ENCODE assay signal across 27 mouse cellular contexts in the genomic region with DNA sequence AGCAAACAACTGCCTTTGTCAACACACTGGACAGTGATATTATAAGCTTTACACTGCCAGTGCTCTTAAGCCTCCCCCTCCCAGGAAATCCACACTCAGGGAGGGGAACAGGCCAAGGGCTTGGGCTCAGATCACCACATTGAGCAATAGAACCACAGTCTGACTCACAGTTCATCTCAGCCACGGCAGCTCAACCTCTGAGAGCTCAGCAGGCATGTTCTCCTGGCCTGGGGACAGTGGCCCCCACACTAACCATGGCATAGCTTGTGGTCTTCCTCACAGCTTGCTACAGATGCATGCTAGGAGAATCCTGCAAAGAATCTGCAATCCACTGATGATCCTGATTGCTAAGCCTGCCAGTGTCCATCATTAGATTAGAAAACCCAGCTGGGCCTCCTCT. TPM values are rescaled to one million over a fixed set of nuclear protein-coding genes. Genes with fewer than 3 reads are reported as not detected.
DNase-seq lines count a peak whose midpoint lies in the region; ATAC-seq and TF ChIP-seq lines count a peak whose summit lies in the region.
"Not testable (repeated sequence)": the region's sequence is repeated elsewhere in the genome, so short reads cannot be mapped to it uniquely, and the experiment has no call there.
"Had no signal": no experiment of that assay in that cellular context is flagged by ENCODE, and none has a peak within 500 bp of the region (broad histone marks: within the 10 kb centered on the region; RNA-seq: fewer than 3 reads in every experiment).

No protein-coding gene starts in this region.

- not testable (repeated sequence) for H3K4me1 ChIP-seq in liver, embryonic 15.5 days (replicated peaks)
- peaks cover 39% of the 10 kb centered on the region for H3K4me1 ChIP-seq in megakaryocyte, embryonic 14.5 days

- not testable (repeated sequence) for H3K27me3 ChIP-seq in liver, embryonic 15.5 days; megakaryocyte, embryonic 14.5 days (replicated peaks); myocyte (ENCODE audit: control insufficient read depth, insufficient read depth, insufficient read length)

- TF ChIP-seq POLR2A in myocyte (IDR thresholded peaks at IDR 0.05; ENCODE audit: insufficient read length, low read depth): not testable (repeated sequence)

- not testable (repeated sequence) for H3K4me3 ChIP-seq in liver, embryonic 15.5 days (replicated peaks); macrophage (ENCODE audit: inconsistent target); myocyte
- peak overlapping the region; percentile 65 for H3K4me3 ChIP-seq in megakaryocyte, embryonic 14.5 days (replicated peaks)

- peak; percentile 62 for ATAC-seq in granulocyte monocyte progenitor cell, adult 5-6 weeks (replicated peaks; ENCODE audit: poor library complexity, severe bottlenecking)
- peak; percentile 17; the same call in 1 of the 2 replicates for ATAC-seq in liver, embryonic 15.5 days (ENCODE audit: insufficient read depth)

- not testable (repeated sequence) for H3K4me2 ChIP-seq in liver, embryonic 15.5 days; myocyte (ENCODE audit: low read depth)

- H3K36me3 ChIP-seq in liver, embryonic 15.5 days (replicated peaks); myocyte (ENCODE audit: control insufficient read depth, insufficient read depth): not testable (repeated sequence)
- H3K36me3 ChIP-seq in macrophage (ENCODE audit: inconsistent target): peaks cover 37% of the 10 kb centered on the region
- peaks cover 45% of the 10 kb centered on the region for H3K36me3 ChIP-seq in megakaryocyte, embryonic 14.5 days (replicated peaks; ENCODE audit: low read length)

- not testable (repeated sequence) for H3K9me3 ChIP-seq in liver, embryonic 15.5 days (replicated peaks); megakaryocyte, embryonic 14.5 days

- peak; percentile 16 for DNase-seq in 3T3-L1 (ENCODE audit: low read depth, low spot score)
- DNase-seq in Muller cell, postnatal 12 days (ENCODE audit: inconsistent ontology term): peak; percentile 69
- peak; percentile 13 for DNase-seq in adipocyte (ENCODE audit: low spot score)

- not testable (repeated sequence) for H3K27ac ChIP-seq in liver, embryonic 15.5 days (replicated peaks)
- H3K27ac ChIP-seq in macrophage: 0 out of 2 replicates have a peak overlapping the region, but pooled peaks have one; percentile 2

- not testable (repeated sequence) for H3K9ac ChIP-seq in liver, embryonic 15.5 days

- H3K79me2 ChIP-seq in macrophage (ENCODE audit: inconsistent target): peaks cover 95% of the 10 kb centered on the region
- peaks cover 14% of the 10 kb centered on the region for H3K79me2 ChIP-seq in myocyte (ENCODE audit: control insufficient read depth, insufficient read depth)

- whole genome bisulfite sequencing in liver, embryonic 15.5 days (ENCODE audit: insufficient replicate concordance): 36% methylated on average over 1 of the region's 1 CpGs
- 0% methylated on average over 1 of the region's 1 CpGs for WGBS in macrophage (ENCODE audit: missing documents)

- H3ac ChIP-seq in myocyte (ENCODE audit: control insufficient read depth, insufficient read length): not testable (repeated sequence)

TF ChIP-seq in myocyte, 11 proteins besides CTCF, POLR2A, EP300 and RAD21:
- TF ChIP-seq CEBPB (IDR thresholded peaks at IDR 0.05; ENCODE audit: insufficient read depth, poor library complexity, severe bottlenecking): 0 out of 2 replicates have a peak, but pooled peaks have one; percentile 23

RNA-seq across cellular contexts. Expression of a gene that starts 4.5 kb away (rescaled TPM):
- 13.8 and 16.6 TPM in 2 replicates for total RNA-seq in granulocyte monocyte progenitor cell, adult 5-6 weeks (2014; fragmentation: Nextera tagmentation)
- total RNA-seq in granulocyte monocyte progenitor cell, adult 5-6 weeks (2017): 13.3 and 20.5 TPM in 2 replicates
- polyA plus RNA-seq in liver, embryonic 15.5 days (2015; fragmentation: Nextera tagmentation; extraction: Ambion mirVana): 2.7 and 3.1 TPM in 2 replicates
- 10 to 100 TPM in 11 of 26 experiments, 1 to 10 TPM in 15; 1.2 to 35.5 (median 8.8) TPM for total RNA-seq in macrophage (2018; cell fraction: chromatin; rRNA removed)
- 10 to 100 TPM in 22 of 26 experiments, 1 to 10 TPM in 4; 7.1 to 26.7 (median 19.6) TPM for total RNA-seq in macrophage (2018; cell fraction: cytosol; rRNA removed)
- total RNA-seq in macrophage (2018; cell fraction: nucleus; rRNA removed): 10 to 100 TPM in 14 of 26 experiments, 1 to 10 TPM in 12; 3.7 to 38.4 (median 11.9) TPM
- polyA plus RNA-seq in macrophage (2018) (21.7 to 23.5 TPM (median 23.4 TPM) in 3 replicates), myocyte (2012; fragmentation: generic; extraction: Trizol) (2.3 TPM)
- polyA plus RNA-seq in megakaryocyte, embryonic 14.5 days (2012; ENCODE audit: insufficient read depth, low replicate concordance): 0.32 and 5.5 TPM in 2 replicates
- polyA plus RNA-seq: erythroblast, embryonic 14.5 days had no signal

RNA-seq across cellular contexts. Expression of a gene that starts 47.5 kb away (rescaled TPM):
- total RNA-seq in granulocyte monocyte progenitor cell, adult 5-6 weeks (2014; fragmentation: Nextera tagmentation): not detected in 2 replicates
- not detected in 2 replicates for total RNA-seq in granulocyte monocyte progenitor cell, adult 5-6 weeks (2017)
- not detected in 2 replicates for polyA plus RNA-seq in liver, embryonic 15.5 days (2015; fragmentation: Nextera tagmentation; extraction: Ambion mirVana)
- not detected for total RNA-seq in macrophage (2018; cell fraction: chromatin; rRNA removed)
- not detected for total RNA-seq in macrophage (2018; cell fraction: cytosol; rRNA removed)
- total RNA-seq in macrophage (2018; cell fraction: nucleus; rRNA removed): not detected
- polyA plus RNA-seq in macrophage (2018): not detected in 3 replicates
- not detected in 2 replicates for polyA plus RNA-seq in megakaryocyte, embryonic 14.5 days (2012; ENCODE audit: insufficient read depth, low replicate concordance)
- not detected for polyA plus RNA-seq in myocyte (2012; fragmentation: generic; extraction: Trizol)
- total RNA-seq: adrenal gland, adult 2 months; adrenal gland, postnatal 10 days; adrenal gland, postnatal 25 days; adrenal gland, postnatal 4 days; CH12.LX; common myeloid progenitor, adult 5-6 weeks; forebrain, postnatal 0 days; G1E had no signal
- polyA plus RNA-seq: activated CD4-positive, CD25-positive, alpha-beta regulatory T cell, adult 4 months; adrenal gland, adult 2 months; brain, embryonic 14.5 days; CD4-positive, CD25-positive, alpha-beta regulatory T cell, adult 4 months; embryonic facial prominence, embryonic 11.5 days; embryonic facial prominence, embryonic 13.5 days; embryonic facial prominence, embryonic 15.5 days; erythroblast, embryonic 14.5 days; forebrain, embryonic 11.5 days; forebrain, embryonic 13.5 days; forebrain, embryonic 15.5 days; forebrain, postnatal 0 days; G1E; Patski had no signal

RNA-seq across cellular contexts. Expression of a gene that starts 49.6 kb away (rescaled TPM):
- not detected in 2 replicates for total RNA-seq in granulocyte monocyte progenitor cell, adult 5-6 weeks (2014; fragmentation: Nextera tagmentation)
- total RNA-seq in granulocyte monocyte progenitor cell, adult 5-6 weeks (2017): not detected in 2 replicates
- polyA plus RNA-seq in liver, embryonic 15.5 days (2015; fragmentation: Nextera tagmentation; extraction: Ambion mirVana): not detected in 2 replicates
- not detected for total RNA-seq in macrophage (2018; cell fraction: chromatin; rRNA removed)
- total RNA-seq in macrophage (2018; cell fraction: cytosol; rRNA removed): under 1 TPM in 2 of 26 experiments, not detected in 24; 0.10 to 0.11 TPM
- total RNA-seq in macrophage (2018; cell fraction: nucleus; rRNA removed): under 1 TPM in 2 of 26 experiments, not detected in 24; 0.29 to 0.96 TPM
- polyA plus RNA-seq in macrophage (2018): not detected in 3 replicates
- polyA plus RNA-seq in megakaryocyte, embryonic 14.5 days (2012; ENCODE audit: insufficient read depth, low replicate concordance): not detected in 2 replicates
- 0.90 TPM for polyA plus RNA-seq in myocyte (2012; fragmentation: generic; extraction: Trizol)
- total RNA-seq: common myeloid progenitor, adult 5-6 weeks had no signal
- polyA plus RNA-seq: adrenal gland, adult 2 months; brain, embryonic 14.5 days; embryonic facial prominence, embryonic 11.5 days; embryonic facial prominence, embryonic 13.5 days; embryonic facial prominence, embryonic 15.5 days; erythroblast, embryonic 14.5 days; forebrain, embryonic 11.5 days; forebrain, embryonic 13.5 days; forebrain, embryonic 15.5 days had no signal

Comparison
In these comparisons a context has a peak if more than half of its experiments do, and no peak if none do; other contexts are left out.
1. DNase-seq: peak in every context shown above with its lines; median percentile 69 in Muller cell, postnatal 12 days; 16 in 3T3-L1; 13 in adipocyte.